Mouse (Mus musculus) olfactory bulb, adult 2 months (tissue): Measurements from ENCODE around the gene Tmem231. TPM values are rescaled to one million over a fixed set of nuclear protein-coding genes. Genes with fewer than 3 reads are reported as not detected.
A peak's percentile ranks its signal among the peaks of the same experiment; 100 is the strongest.

Experiments
- H3K27ac ChIP-seq: fragments of 200-500 bp; 2 replicates; pipeline ENCODE4 v1.5.1; 2012; ENCODE audit warnings: low read depth, low read length; ENCODE audit not compliant: insufficient read depth
- H3K4me1 ChIP-seq: fragments of 200-500 bp; 2 replicates; pipeline ENCODE4 v1.6.1; 2012; ENCODE audit warnings: low read length; ENCODE audit not compliant: control insufficient read depth, insufficient read depth
- H3K4me3 ChIP-seq: fragments of 200-500 bp; 2 replicates; pipeline ENCODE4 v1.5.1; 2012; ENCODE audit warnings: mild to moderate bottlenecking, low read depth, low read length, moderate library complexity; ENCODE audit not compliant: insufficient read depth
- CTCF ChIP-seq: fragments of 200-500 bp; IDR thresholded peaks from 2 replicates; pipeline ENCODE4 v1.5.1; 2012; ENCODE audit warnings: low read depth, mild to moderate bottlenecking, low read length, moderate library complexity; ENCODE audit not compliant: insufficient read depth
- POLR2A ChIP-seq: fragments of 200-500 bp; IDR thresholded peaks from 2 replicates; pipeline ENCODE4 v1.6.1; 2012; ENCODE audit warnings: mild to moderate bottlenecking, low read depth, low read length, moderate library complexity; ENCODE audit not compliant: insufficient read depth
- WGBS: fragments of 180-500 bp; shearing (Covaris S2); methylation state at CpG from one replicate; pipeline ENCODE4 v1.1.7; 2018; 5-methylcytosine and 5-hydroxymethylcytosine counted together
- polyA plus RNA-seq: library from polyadenylated mRNA; stranded (reverse); fragments of >200 nt; gene quantifications from 2 replicates; pipeline ENCODE4 v1.2.4, GENCODE M21; 2012; ENCODE audit warnings: low replicate concordance; ENCODE audit not compliant: missing spikeins, insufficient read depth, insufficient read length

Gene Tmem231
- polyA plus RNA-seq, 1 experiment: not detected

DNA sequence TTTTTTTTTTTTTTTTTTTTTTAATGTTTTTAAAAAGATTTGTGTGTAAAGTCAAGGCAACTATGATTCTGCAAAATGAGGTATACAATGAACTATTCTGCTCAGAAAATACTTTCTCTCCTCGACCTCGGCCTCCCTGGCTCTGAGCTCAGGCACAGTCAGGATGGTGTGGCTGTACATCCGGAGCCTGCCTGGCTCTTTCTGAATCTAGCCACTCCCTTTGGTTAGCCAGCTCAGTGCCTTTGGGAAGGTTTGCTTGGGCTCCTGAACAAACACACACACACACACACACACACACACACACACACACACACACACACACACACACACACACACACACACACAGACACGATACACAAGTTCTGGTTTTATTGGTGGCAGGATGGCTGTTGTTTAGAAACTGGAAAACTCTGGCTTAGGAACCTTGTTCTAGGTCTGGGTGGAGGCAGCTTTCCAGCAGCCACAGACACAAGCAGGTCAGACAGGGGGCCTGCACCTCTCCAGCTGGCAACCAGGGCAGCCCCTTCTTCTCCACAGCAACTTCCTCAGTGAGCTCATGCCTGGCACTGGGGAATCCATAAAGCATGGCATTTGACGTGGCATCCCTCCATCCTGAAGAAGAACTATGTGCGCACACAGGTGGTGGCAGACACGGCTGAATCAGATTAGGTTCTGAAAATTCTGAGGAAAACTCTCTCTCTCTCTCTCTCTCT, 31.3 kb upstream of the Tmem231 start:
- Histone ChIP-seq H3K4me3 (no peak overlapping the region), H3K4me1 (peaks cover 29% of the 10 kb centered on the region), H3K27ac (peak overlapping the region; percentile 82)
- no peak for TF ChIP-seq POLR2A
- TF ChIP-seq CTCF: no peak
- 50% methylated on average over 7 of the region's 7 CpGs for WGBS

DNA sequence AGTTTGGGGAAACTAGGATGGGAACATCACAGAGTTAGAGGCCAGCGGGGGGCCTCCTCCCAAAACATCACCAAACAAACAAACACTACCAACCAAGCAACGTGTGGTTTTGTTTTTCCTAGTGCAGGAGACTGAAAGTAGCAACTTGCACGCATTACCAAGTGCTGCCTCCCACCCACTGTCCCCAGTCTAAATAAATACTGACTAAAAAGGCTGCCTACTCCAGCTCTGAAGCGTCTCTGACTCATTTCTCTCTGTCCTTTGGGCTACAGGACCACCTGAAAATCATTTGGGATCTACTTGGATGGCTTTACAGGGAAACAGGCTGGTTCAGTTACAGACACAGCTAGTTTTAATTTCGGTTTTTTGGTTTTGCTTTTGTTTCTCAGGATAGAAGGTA, 30.7 kb upstream of the Tmem231 start:
- TF ChIP-seq POLR2A: no peak
- no peak for TF ChIP-seq CTCF
- Histone ChIP-seq H3K4me1 (peaks cover 27% of the 10 kb centered on the region), H3K4me3 (no peak overlapping the region), H3K27ac (peak overlapping the region; percentile 61)
- WGBS: 30% methylated on average over 5 of the region's 5 CpGs

DNA sequence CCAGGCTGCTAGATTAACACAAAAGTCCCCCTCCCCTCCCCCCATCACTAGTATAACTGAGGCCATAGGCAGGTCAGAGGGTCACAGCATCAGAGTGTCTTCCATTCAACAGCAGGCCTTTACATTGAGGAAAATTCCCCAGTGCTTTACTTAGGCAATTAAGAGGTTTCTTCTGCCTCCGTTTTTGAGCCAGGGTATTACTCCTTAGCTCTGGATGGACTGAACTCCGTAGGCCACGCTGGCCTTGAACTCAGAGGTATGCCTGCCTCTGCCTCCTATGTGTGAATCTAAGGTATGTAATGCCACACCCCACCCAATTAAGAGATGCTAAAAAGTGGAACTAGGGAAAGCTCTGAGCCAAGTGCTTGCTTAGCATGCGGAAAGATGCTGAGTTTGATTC, 29.9 kb upstream of the Tmem231 start:
- Histone ChIP-seq H3K4me3 (no peak overlapping the region), H3K4me1 (peaks cover 27% of the 10 kb centered on the region), H3K27ac (peak overlapping the region; percentile 78; the same call in 1 of the 2 replicates)
- TF ChIP-seq CTCF (no peak), POLR2A (no peak)
- 87% methylated on average over 4 of the region's 4 CpGs for WGBS

DNA sequence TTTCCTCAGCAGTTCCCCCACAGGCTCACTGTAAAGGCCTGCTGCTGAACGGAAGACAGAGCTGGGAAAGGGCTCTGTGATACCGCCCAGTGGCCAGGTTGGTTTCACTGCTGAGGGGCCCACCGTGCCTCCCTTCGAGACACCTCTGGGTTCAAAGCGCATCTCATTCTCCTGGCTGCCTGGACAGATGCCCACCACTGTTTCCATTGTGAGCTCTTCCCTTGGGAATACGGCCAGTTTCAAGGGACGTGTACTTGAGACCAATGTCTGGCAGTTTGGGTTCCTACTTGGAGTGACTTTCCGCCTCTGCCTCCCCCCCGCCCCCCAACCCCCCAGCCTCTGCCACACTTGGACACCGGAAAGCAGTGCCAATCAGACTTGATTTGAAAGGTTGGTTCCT, 29.4 kb upstream of the Tmem231 start:
- H3K4me1 ChIP-seq: peaks cover 27% of the 10 kb centered on the region
- WGBS: 65% methylated on average over 10 of the region's 10 CpGs
- TF ChIP-seq POLR2A (no peak), CTCF (no peak)
- H3K4me3 ChIP-seq: no peak overlapping the region
- peak overlapping the region; percentile 78; the same call in 1 of the 2 replicates for H3K27ac ChIP-seq

DNA sequence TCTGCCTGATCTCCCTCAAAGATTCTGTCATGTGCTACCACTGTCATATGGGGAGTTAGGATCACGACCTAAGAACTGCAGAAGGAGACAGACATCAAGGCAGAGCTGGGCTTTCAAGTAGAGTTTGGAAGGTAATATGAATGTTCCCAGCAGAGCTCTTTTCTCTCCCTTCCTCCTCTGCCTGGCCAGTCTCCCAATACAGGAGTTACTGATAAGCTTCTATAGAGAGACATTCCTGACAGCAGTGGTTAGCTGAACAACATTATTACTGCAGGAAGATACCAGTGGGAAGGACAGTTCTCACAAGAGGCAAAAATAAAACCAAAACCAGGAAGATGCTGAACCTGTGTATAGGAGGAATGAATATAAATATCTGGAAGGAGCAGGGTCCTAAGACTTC, 28.9 kb upstream of the Tmem231 start:
- TF ChIP-seq CTCF: no peak
- no peak for TF ChIP-seq POLR2A
- WGBS: 78% methylated on average over 1 of the region's 1 CpGs

DNA sequence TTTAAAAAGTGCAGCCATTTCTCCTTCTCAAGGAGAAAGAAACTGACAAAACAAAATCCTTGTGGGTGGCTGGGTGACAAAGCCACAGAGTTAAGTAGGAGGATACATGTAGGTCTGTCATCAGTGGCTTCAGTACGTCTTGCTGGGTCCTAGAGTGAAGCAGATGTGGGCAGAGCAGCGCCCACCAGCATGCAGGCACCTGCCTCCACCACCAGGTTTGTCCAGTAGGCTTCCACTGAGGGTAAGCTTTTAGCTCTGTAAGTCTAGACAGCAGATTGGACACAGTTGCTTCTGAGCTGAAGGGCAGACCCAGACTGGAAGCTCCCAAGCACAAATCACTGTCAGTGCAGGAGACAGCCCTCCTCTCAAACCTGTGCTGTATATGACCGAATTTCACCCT, 27.6 kb upstream of the Tmem231 start:
- no peak overlapping the region for H3K4me3 ChIP-seq
- peak overlapping the region; percentile 12; the same call in 1 of the 2 replicates for H3K27ac ChIP-seq
- H3K4me1 ChIP-seq: peaks cover 27% of the 10 kb centered on the region
- TF ChIP-seq POLR2A (no peak), CTCF (no peak)
- 70% methylated on average over 3 of the region's 3 CpGs for WGBS

More for the DNA sequence above, 28.9 kb upstream of the Tmem231 start:
- H3K27ac ChIP-seq: no peak overlapping the region
- no peak overlapping the region for H3K4me3 ChIP-seq
- peaks cover 27% of the 10 kb centered on the region for H3K4me1 ChIP-seq

DNA sequence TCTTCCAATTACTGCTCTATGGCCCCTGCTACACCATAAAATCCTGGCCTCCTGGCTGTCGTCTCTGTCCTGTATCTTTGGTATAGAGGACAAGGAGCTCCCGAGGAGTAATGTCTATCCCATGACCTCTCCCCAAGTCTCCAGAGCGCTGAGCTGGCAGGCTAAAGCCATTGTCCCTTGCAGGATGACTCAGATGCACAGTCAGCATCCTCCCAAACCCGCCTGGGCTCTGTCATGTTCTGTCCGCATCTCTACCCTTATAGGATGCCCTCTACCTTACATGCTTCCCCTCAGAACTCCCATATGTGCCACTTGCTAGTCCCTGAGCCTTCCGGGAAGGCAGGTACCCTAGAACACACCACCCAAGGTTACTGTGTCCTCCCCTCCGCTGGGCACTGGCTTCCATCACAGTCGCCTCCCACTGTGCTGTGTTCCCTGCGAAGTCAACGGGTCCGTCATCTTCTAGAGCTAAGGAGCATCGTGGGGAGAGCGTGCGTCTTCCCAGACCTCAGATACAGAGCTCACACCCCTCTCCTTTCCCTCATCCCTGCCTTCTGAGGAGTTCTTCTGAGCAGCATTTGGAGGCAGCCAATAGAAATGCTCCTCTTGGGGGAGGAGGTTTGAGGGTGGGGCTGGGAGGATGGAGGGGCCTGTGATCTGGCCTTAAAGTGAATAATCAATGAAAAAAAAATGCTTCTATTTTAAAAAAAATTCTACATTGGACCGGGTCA, 27.1 kb upstream of the Tmem231 start:
- 56% methylated on average over 15 of the region's 15 CpGs for WGBS
- Histone ChIP-seq H3K4me3 (no peak overlapping the region), H3K27ac (peak overlapping the region; percentile 60), H3K4me1 (peaks cover 24% of the 10 kb centered on the region)
- TF ChIP-seq POLR2A: no peak
- no peak for TF ChIP-seq CTCF

DNA sequence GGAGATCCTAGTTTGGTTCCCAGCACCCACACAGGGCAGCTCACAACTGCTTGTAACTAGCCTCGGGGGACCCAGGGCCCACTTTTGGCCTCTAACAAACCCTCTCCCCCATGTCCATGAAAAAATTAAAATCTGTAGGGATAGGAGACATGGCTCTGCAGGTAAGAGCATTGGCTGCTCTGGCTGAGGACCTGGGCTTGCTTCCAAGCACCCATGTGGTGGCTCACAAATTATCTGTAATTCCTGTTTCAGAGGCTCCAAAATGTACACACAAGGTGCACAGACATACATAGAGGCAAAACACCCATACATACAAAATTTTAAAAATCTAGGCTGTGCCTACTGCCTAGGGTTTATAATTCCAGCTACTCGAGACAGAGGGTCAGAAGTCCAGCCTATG, 23.6 kb upstream of the Tmem231 start:
- Histone ChIP-seq H3K4me1 (peaks cover 11% of the 10 kb centered on the region), H3K4me3 (no peak overlapping the region), H3K27ac (no peak overlapping the region)
- TF ChIP-seq CTCF (no peak), POLR2A (no peak)
- WGBS: 89% methylated on average over 2 of the region's 2 CpGs

DNA sequence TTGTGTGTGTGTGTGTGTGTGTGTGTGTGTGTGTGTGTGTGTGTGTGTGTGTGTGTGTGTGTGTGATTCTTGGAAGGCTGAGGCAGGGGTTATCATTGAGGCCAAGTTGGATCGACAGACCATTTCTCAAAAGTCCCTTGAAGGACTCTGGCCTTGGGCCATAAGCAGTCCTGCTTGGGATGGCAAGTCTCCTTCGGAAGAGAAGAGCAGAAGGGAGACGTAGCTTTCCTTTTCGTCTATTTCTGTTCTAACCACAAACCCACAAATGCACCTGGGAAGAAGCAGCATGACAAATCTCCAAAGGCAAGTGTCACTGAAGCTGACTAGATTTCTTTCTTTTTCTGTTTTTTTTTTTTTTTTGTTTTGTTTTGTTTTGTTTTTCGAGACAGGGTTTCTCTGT, 22.2 kb upstream of the Tmem231 start:
- TF ChIP-seq POLR2A (no peak), CTCF (no peak)
- Histone ChIP-seq H3K27ac (no peak overlapping the region), H3K4me1 (peaks cover 5% of the 10 kb centered on the region), H3K4me3 (no peak overlapping the region)
- whole genome bisulfite sequencing: 83% methylated on average over 5 of the region's 5 CpGs
